Mouse (Mus musculus): ENCODE data around the gene Cytip. TPM values are rescaled to one million over a fixed set of nuclear protein-coding genes. Genes with fewer than 3 reads are reported as not detected.

Gene Cytip
- polyA plus RNA-seq, 1 experiment from 2014 or later, result 0.20 TPM

- WGBS (ENCODE audit: insufficient replicate concordance), result 84% methylated on average over 5 of the region's 5 CpGs
- no peak for ATAC-seq (replicated peaks; ENCODE audit: insufficient number of reproducible peaks, low FRiP score, low TSS enrichment)
- H3K4me3 ChIP-seq (ENCODE audit: low read depth, low read length), result no peak overlapping the region
Measured at GRCm38 (mm10) chr2:58158539-58158938, 36.8 kb downstream of the Cytip start.

GRCm38 (mm10) chr2:58158107-58158506 lies 37.2 kb downstream of the Cytip start:
- WGBS (ENCODE audit: insufficient replicate concordance), result 68% methylated on average over 2 of the region's 2 CpGs
- Histone ChIP-seq H3K4me2 (no peak overlapping the region), H3K4me1 (ENCODE audit: control insufficient read depth, insufficient read depth, low read length) (no peaks in the 10 kb centered on the region), H3K4me3 (ENCODE audit: low read depth, low read length) (no peak overlapping the region), H3K27me3 (ENCODE audit: control insufficient read depth, insufficient read depth, low read length) (no peaks in the 10 kb centered on the region), H3K27ac (ENCODE audit: low read depth, low read length) (no peak overlapping the region), H3K9ac (ENCODE audit: low read depth, low read length) (no peak overlapping the region), H3K9me3 (replicated peaks; ENCODE audit: control insufficient read depth, low read length) (no peaks in the 10 kb centered on the region), H3K36me3 (ENCODE audit: control insufficient read depth, insufficient read depth, low read length) (no peaks in the 10 kb centered on the region)
- ATAC-seq (replicated peaks; ENCODE audit: insufficient number of reproducible peaks, low FRiP score, low TSS enrichment), result no peak

More at GRCm38 (mm10) chr2:58158539-58158938, 36.8 kb downstream of the Cytip start:
- H3K9ac ChIP-seq (ENCODE audit: low read depth, low read length), result no peak overlapping the region
- no peaks in the 10 kb centered on the region for H3K9me3 ChIP-seq (replicated peaks; ENCODE audit: control insufficient read depth, low read length)
- H3K4me1 ChIP-seq (ENCODE audit: control insufficient read depth, insufficient read depth, low read length), result no peaks in the 10 kb centered on the region
- H3K27me3 ChIP-seq (ENCODE audit: control insufficient read depth, insufficient read depth, low read length), result no peaks in the 10 kb centered on the region
- no peak overlapping the region for H3K27ac ChIP-seq (ENCODE audit: low read depth, low read length)
- H3K36me3 ChIP-seq (ENCODE audit: control insufficient read depth, insufficient read depth, low read length), result no peaks in the 10 kb centered on the region
- H3K4me2 ChIP-seq, result no peak overlapping the region

GRCm38 (mm10) chr2:58157466-58157865 lies 37.9 kb downstream of the Cytip start:
- H3K36me3 ChIP-seq (ENCODE audit: control insufficient read depth, insufficient read depth, low read length), result no peaks in the 10 kb centered on the region
- H3K4me2 ChIP-seq, result no peak overlapping the region
- H3K9me3 ChIP-seq (replicated peaks; ENCODE audit: control insufficient read depth, low read length), result no peaks in the 10 kb centered on the region
- no peak overlapping the region for H3K9ac ChIP-seq (ENCODE audit: low read depth, low read length)
- H3K27me3 ChIP-seq (ENCODE audit: control insufficient read depth, insufficient read depth, low read length), result no peaks in the 10 kb centered on the region
- 85% methylated on average over 5 of the region's 5 CpGs for WGBS (ENCODE audit: insufficient replicate concordance)
- H3K27ac ChIP-seq (ENCODE audit: low read depth, low read length), result no peak overlapping the region
- no peak for ATAC-seq (replicated peaks; ENCODE audit: insufficient number of reproducible peaks, low FRiP score, low TSS enrichment)
- no peaks in the 10 kb centered on the region for H3K4me1 ChIP-seq (ENCODE audit: control insufficient read depth, insufficient read depth, low read length)
- H3K4me3 ChIP-seq (ENCODE audit: low read depth, low read length), result no peak overlapping the region

GRCm38 (mm10) chr2:58156495-58157392 lies 38.6 kb downstream of the Cytip start:
- Histone ChIP-seq H3K9ac (ENCODE audit: low read depth, low read length) (no peak overlapping the region), H3K9me3 (replicated peaks; ENCODE audit: control insufficient read depth, low read length) (no peaks in the 10 kb centered on the region), H3K27ac (ENCODE audit: low read depth, low read length) (no peak overlapping the region), H3K4me1 (ENCODE audit: control insufficient read depth, insufficient read depth, low read length) (no peaks in the 10 kb centered on the region), H3K4me2 (no peak overlapping the region), H3K27me3 (ENCODE audit: control insufficient read depth, insufficient read depth, low read length) (no peaks in the 10 kb centered on the region), H3K36me3 (ENCODE audit: control insufficient read depth, insufficient read depth, low read length) (no peaks in the 10 kb centered on the region), H3K4me3 (ENCODE audit: low read depth, low read length) (no peak overlapping the region)
- no peak for ATAC-seq (replicated peaks; ENCODE audit: insufficient number of reproducible peaks, low FRiP score, low TSS enrichment)
- 73% methylated on average over 5 of the region's 5 CpGs for WGBS (ENCODE audit: insufficient replicate concordance)

GRCm38 (mm10) chr2:58156108-58156415 lies 39.3 kb downstream of the Cytip start:
- no peaks in the 10 kb centered on the region for H3K4me1 ChIP-seq (ENCODE audit: control insufficient read depth, insufficient read depth, low read length)
- H3K4me3 ChIP-seq (ENCODE audit: low read depth, low read length), result no peak overlapping the region
- no peak overlapping the region for H3K27ac ChIP-seq (ENCODE audit: low read depth, low read length)
- WGBS (ENCODE audit: insufficient replicate concordance), result 67% methylated on average over 5 of the region's 5 CpGs
- H3K27me3 ChIP-seq (ENCODE audit: control insufficient read depth, insufficient read depth, low read length), result no peaks in the 10 kb centered on the region
- H3K9me3 ChIP-seq (replicated peaks; ENCODE audit: control insufficient read depth, low read length), result no peaks in the 10 kb centered on the region
- no peak overlapping the region for H3K4me2 ChIP-seq
- H3K36me3 ChIP-seq (ENCODE audit: control insufficient read depth, insufficient read depth, low read length), result no peaks in the 10 kb centered on the region
- ATAC-seq (replicated peaks; ENCODE audit: insufficient number of reproducible peaks, low FRiP score, low TSS enrichment), result no peak
- no peak overlapping the region for H3K9ac ChIP-seq (ENCODE audit: low read depth, low read length)

- peak; percentile 31; the same call in 1 of the 2 replicates for ATAC-seq (replicated peaks; ENCODE audit: insufficient number of reproducible peaks, low FRiP score, low TSS enrichment)
- no peak overlapping the region for H3K4me3 ChIP-seq (ENCODE audit: low read depth, low read length)
- WGBS (ENCODE audit: insufficient replicate concordance), result 60% methylated on average over 7 of the region's 7 CpGs
- H3K9ac ChIP-seq (ENCODE audit: low read depth, low read length), result no peak overlapping the region
- no peak overlapping the region for H3K4me2 ChIP-seq
- H3K9me3 ChIP-seq (replicated peaks; ENCODE audit: control insufficient read depth, low read length), result no peaks in the 10 kb centered on the region
- no peak overlapping the region for H3K27ac ChIP-seq (ENCODE audit: low read depth, low read length)
- no peaks in the 10 kb centered on the region for H3K4me1 ChIP-seq (ENCODE audit: control insufficient read depth, insufficient read depth, low read length)
- no peaks in the 10 kb centered on the region for H3K27me3 ChIP-seq (ENCODE audit: control insufficient read depth, insufficient read depth, low read length)
- H3K36me3 ChIP-seq (ENCODE audit: control insufficient read depth, insufficient read depth, low read length), result no peaks in the 10 kb centered on the region
Measured at GRCm38 (mm10) chr2:58155271-58156107, 39.8 kb downstream of the Cytip start.

GRCm38 (mm10) chr2:58154555-58154954 lies 40.8 kb downstream of the Cytip start:
- no peaks in the 10 kb centered on the region for H3K4me1 ChIP-seq (ENCODE audit: control insufficient read depth, insufficient read depth, low read length)
- no peak overlapping the region for H3K27ac ChIP-seq (ENCODE audit: low read depth, low read length)
- H3K9me3 ChIP-seq (replicated peaks; ENCODE audit: control insufficient read depth, low read length), result no peaks in the 10 kb centered on the region
- no peaks in the 10 kb centered on the region for H3K36me3 ChIP-seq (ENCODE audit: control insufficient read depth, insufficient read depth, low read length)
- H3K27me3 ChIP-seq (ENCODE audit: control insufficient read depth, insufficient read depth, low read length), result no peaks in the 10 kb centered on the region
- no peak for ATAC-seq (replicated peaks; ENCODE audit: insufficient number of reproducible peaks, low FRiP score, low TSS enrichment)
- 74% methylated on average over 1 of the region's 1 CpGs for WGBS (ENCODE audit: insufficient replicate concordance)
- H3K9ac ChIP-seq (ENCODE audit: low read depth, low read length), result no peak overlapping the region
- no peak overlapping the region for H3K4me2 ChIP-seq
- no peak overlapping the region for H3K4me3 ChIP-seq (ENCODE audit: low read depth, low read length)

- Histone ChIP-seq H3K27ac (ENCODE audit: low read depth, low read length) (no peak overlapping the region), H3K4me1 (ENCODE audit: control insufficient read depth, insufficient read depth, low read length) (no peaks in the 10 kb centered on the region), H3K9me3 (replicated peaks; ENCODE audit: control insufficient read depth, low read length) (no peaks in the 10 kb centered on the region), H3K36me3 (ENCODE audit: control insufficient read depth, insufficient read depth, low read length) (no peaks in the 10 kb centered on the region), H3K27me3 (ENCODE audit: control insufficient read depth, insufficient read depth, low read length) (no peaks in the 10 kb centered on the region), H3K4me3 (ENCODE audit: low read depth, low read length) (no peak overlapping the region), H3K9ac (ENCODE audit: low read depth, low read length) (no peak overlapping the region), H3K4me2 (no peak overlapping the region)
- no peak for ATAC-seq (replicated peaks; ENCODE audit: insufficient number of reproducible peaks, low FRiP score, low TSS enrichment)
- 65% methylated on average over 7 of the region's 7 CpGs for WGBS (ENCODE audit: insufficient replicate concordance)
Measured at GRCm38 (mm10) chr2:58153742-58154141, 41.6 kb downstream of the Cytip start.

Data from heart, embryonic 11.5 days (tissue).